Mouse (Mus musculus) megakaryocyte progenitor cell, adult 5-6 weeks (primary cell): ENCODE measurements around the gene Rap2b. TPM values are rescaled to one million over a fixed set of nuclear protein-coding genes. Genes with fewer than 3 reads are reported as not detected.
A peak's percentile ranks its signal among the peaks of the same experiment; 100 is the strongest.

ENCODE experiments used
- ATAC-seq: replicated peaks from 2 replicates; pipeline ENCODE4 v1.8.0; 2016; ENCODE audit warnings: mild to moderate bottlenecking, moderate TSS enrichment, inconsistent platforms; ENCODE audit not compliant: poor library complexity
- total RNA-seq, 2 experiments: library from RNA; stranded (forward) in 1 of 2; stranded (reverse) in 1 of 2; fragments of 157-497, 149-512 nt in 1 of 2; fragments of 200-1000 nt in 1 of 2; gene quantifications; 2 replicates each; pipeline versions ENCODE4 v1.2.3 to v1.2.4; 2015 to 2017

Gene Rap2b
- total RNA-seq (2015) (5.6 and 6.1 TPM in 2 replicates), total RNA-seq (2017) (6.5 and 7.8 TPM in 2 replicates)

- no peak for ATAC-seq
These were observed at the start of gene Rap2b for GRCm38 (mm10) chr3:61361338-61361737. TSS of gene Rap2b (plus strand) at chr3:61361638.

GRCm38 (mm10) chr3:61315002-61315401, 46.4 kb upstream of the Rap2b start:
- ATAC-seq = no peak

GRCm38 (mm10) chr3:61320031-61320430, 41.4 kb upstream of the Rap2b start:
- no peak for ATAC-seq

- peak; percentile 99 for ATAC-seq
These were observed 39.8 kb upstream of the Rap2b start for GRCm38 (mm10) chr3:61321632-61322031.

GRCm38 (mm10) chr3:61336205-61336604, 25.2 kb upstream of the Rap2b start:
- no peak for ATAC-seq

- no peak for ATAC-seq
These were observed 24.2 kb upstream of the Rap2b start for GRCm38 (mm10) chr3:61337230-61337629.

GRCm38 (mm10) chr3:61340321-61340720, 21.1 kb upstream of the Rap2b start:
- no peak for ATAC-seq

GRCm38 (mm10) chr3:61344031-61344430, 17.4 kb upstream of the Rap2b start:
- 0 out of 2 replicates have a peak, but pooled peaks have one; percentile 17 for ATAC-seq

GRCm38 (mm10) chr3:61345636-61346035, 15.8 kb upstream of the Rap2b start:
- ATAC-seq = no peak

GRCm38 (mm10) chr3:61348036-61348614, 13.3 kb upstream of the Rap2b start:
- no peak for ATAC-seq

GRCm38 (mm10) chr3:61349433-61349832, 12.0 kb upstream of the Rap2b start:
- no peak for ATAC-seq

- ATAC-seq = no peak
These were observed 6.0 kb upstream of the Rap2b start for GRCm38 (mm10) chr3:61355464-61355863.

- ATAC-seq = peak; percentile 27; the same call in 1 of the 2 replicates
These were observed 3.3 kb upstream of the Rap2b start for GRCm38 (mm10) chr3:61358107-61358506.

- ATAC-seq = peak; percentile 38
These were observed 2.6 kb upstream of the Rap2b start for GRCm38 (mm10) chr3:61358756-61359293.

GRCm38 (mm10) chr3:61362821-61363160, 1.4 kb downstream of the Rap2b start:
- ATAC-seq = 0 out of 2 replicates have a peak, but pooled peaks have one; percentile 0

GRCm38 (mm10) chr3:61363161-61363988, 1.9 kb downstream of the Rap2b start:
- peak; percentile 70 for ATAC-seq

GRCm38 (mm10) chr3:61363989-61364660, 2.7 kb downstream of the Rap2b start:
- peak; percentile 60 for ATAC-seq

- no peak for ATAC-seq
These were observed 3.2 kb downstream of the Rap2b start for GRCm38 (mm10) chr3:61364661-61364977.

- ATAC-seq = 0 out of 2 replicates have a peak, but pooled peaks have one; percentile 9
These were observed 3.7 kb downstream of the Rap2b start for GRCm38 (mm10) chr3:61364978-61365778.

GRCm38 (mm10) chr3:61365779-61366373, 4.4 kb downstream of the Rap2b start, which contains the start of gene B430305J03Rik:
TSS of gene B430305J03Rik (minus strand) at chr3:61365951.
- ATAC-seq = no peak
